Mouse (Mus musculus) kidney, embryonic 15.5 days (tissue): ENCODE data around the gene Rfx7. TPM values are rescaled to one million over a fixed set of nuclear protein-coding genes. Genes with fewer than 3 reads are reported as not detected.
A peak's percentile ranks its signal among the peaks of the same experiment; 100 is the strongest.

Experiments
- ATAC-seq: fragments of 200-750 bp; cut with Nextera tagmentation; replicated peaks from 2 replicates; pipeline ENCODE4 v1.8.0; 2017; ENCODE audit warnings: moderate TSS enrichment; ENCODE audit not compliant: low FRiP score
- H3K27ac ChIP-seq: fragments of 300-500 bp; sonication (generic); 2 replicates; pipeline ENCODE4 v1.5.1; 2015; ENCODE audit warnings: mild to moderate bottlenecking, inconsistent platforms
- H3K27me3 ChIP-seq: fragments of 300-500 bp; sonication (generic); 2 replicates; pipeline ENCODE4 v1.6.1; 2015; ENCODE audit warnings: inconsistent platforms
- H3K36me3 ChIP-seq: fragments of 300-500 bp; sonication (generic); 2 replicates; pipeline ENCODE4 v1.6.1; 2015; ENCODE audit warnings: inconsistent platforms
- H3K4me1 ChIP-seq: fragments of 300-500 bp; sonication (generic); 2 replicates; pipeline ENCODE4 v1.6.1; 2015; ENCODE audit warnings: inconsistent platforms
- H3K4me2 ChIP-seq: fragments of 300-500 bp; sonication (generic); 2 replicates; pipeline ENCODE4 v1.6.1; 2015; ENCODE audit warnings: moderate library complexity, mild to moderate bottlenecking, inconsistent platforms
- H3K4me3 ChIP-seq: fragments of 300-500 bp; sonication (generic); replicated peaks from 2 replicates; pipeline ENCODE4 v1.5.1; 2015; ENCODE audit warnings: mild to moderate bottlenecking, inconsistent platforms
- H3K9ac ChIP-seq: fragments of 300-500 bp; sonication (generic); 2 replicates; pipeline ENCODE4 v1.6.1; 2015; ENCODE audit warnings: mild to moderate bottlenecking, inconsistent platforms
- H3K9me3 ChIP-seq: fragments of 300-500 bp; sonication (generic); replicated peaks from 2 replicates; pipeline ENCODE4 v1.6.1; 2016; ENCODE audit warnings: inconsistent platforms
- whole genome bisulfite sequencing: fragments of 180-500 bp; shearing (Covaris S2); methylation state at CpG from one replicate; pipeline ENCODE4 v1.1.7; 2015; ENCODE audit warnings: mixed read lengths; 5-methylcytosine and 5-hydroxymethylcytosine counted together
- polyA plus RNA-seq: library from polyadenylated mRNA; unstranded; fragments of >200 nt; fragmentation: Nextera tagmentation; extraction: Ambion mirVana; gene quantifications from 2 replicates; pipeline ENCODE4 v1.2.1, GENCODE M21; 2015

The Rfx7 gene
- polyA plus RNA-seq: 12.8 and 13.5 TPM in 2 replicates

- H3K4me2 ChIP-seq: peak within 1 kb of the TSS; percentile 80
- peak within 1 kb of the TSS; percentile 100 for H3K27ac ChIP-seq
- no peaks in the 10 kb centered on the region for H3K9me3 ChIP-seq
- H3K36me3 ChIP-seq: no peaks in the 10 kb centered on the region
- WGBS: under 1% methylated on average over 50 of the region's 63 CpGs
- H3K9ac ChIP-seq: peak within 1 kb of the TSS; percentile 98
- H3K4me1 ChIP-seq: peaks cover 16% of the 10 kb centered on the region
- peak; percentile 89 for ATAC-seq
- H3K4me3 ChIP-seq: peak within 1 kb of the TSS; percentile 97
- H3K27me3 ChIP-seq: no peaks in the 10 kb centered on the region
Measured at GRCm38 (mm10) chr9:72531996-72532380, at the start of gene Rfx7. Gene Rfx7, plus strand, starts transcription at chr9:72532240.

DNA sequence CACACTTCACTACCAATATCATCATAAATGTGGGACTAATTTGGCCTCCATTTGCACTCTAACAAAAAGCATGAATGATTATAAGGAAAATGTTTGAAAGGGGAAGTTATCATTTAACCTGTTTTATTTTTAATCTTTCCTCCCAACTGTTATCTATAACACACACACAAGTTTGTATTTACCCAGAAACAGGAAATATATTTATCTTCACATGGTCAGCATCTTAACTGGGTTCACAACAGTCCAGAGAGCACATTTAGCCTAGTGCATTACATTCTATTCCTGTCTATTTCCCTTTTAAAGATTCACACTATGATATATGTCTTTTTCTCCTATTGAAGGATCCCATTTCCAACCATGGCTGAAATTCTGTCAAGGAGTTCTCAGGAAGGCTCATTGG lies 43.5 kb upstream of the Rfx7 start:
- no peak overlapping the region for H3K9ac ChIP-seq
- H3K27ac ChIP-seq: no peak overlapping the region
- peaks cover 17% of the 10 kb centered on the region for H3K4me1 ChIP-seq
- no peaks in the 10 kb centered on the region for H3K27me3 ChIP-seq
- peaks cover 31% of the 10 kb centered on the region for H3K36me3 ChIP-seq
- H3K4me3 ChIP-seq: no peak overlapping the region
- no peak for ATAC-seq
- H3K4me2 ChIP-seq: no peak overlapping the region
- no peaks in the 10 kb centered on the region for H3K9me3 ChIP-seq

GRCm38 (mm10) chr9:72489131-72489530 lies 42.9 kb upstream of the Rfx7 start:
- H3K9ac ChIP-seq: no peak overlapping the region
- 92% methylated on average over 5 of the region's 5 CpGs for WGBS
- no peak for ATAC-seq

GRCm38 (mm10) chr9:72491559-72492193 lies 40.4 kb upstream of the Rfx7 start:
- WGBS: under 1% methylated on average over 32 of the region's 32 CpGs
- ATAC-seq: peak; percentile 98
- H3K9me3 ChIP-seq: no peaks in the 10 kb centered on the region
- H3K27ac ChIP-seq: peak overlapping the region; percentile 91
- H3K4me2 ChIP-seq: peak overlapping the region; percentile 80
- no peaks in the 10 kb centered on the region for H3K27me3 ChIP-seq
- peaks cover 10% of the 10 kb centered on the region for H3K36me3 ChIP-seq
- peak overlapping the region; percentile 53 for H3K9ac ChIP-seq
- H3K4me1 ChIP-seq: peaks cover 17% of the 10 kb centered on the region
- peak overlapping the region; percentile 68 for H3K4me3 ChIP-seq

More at GRCm38 (mm10) chr9:72489131-72489530, 42.9 kb upstream of the Rfx7 start:
- Histone ChIP-seq H3K4me2 (no peak overlapping the region), H3K36me3 (peaks cover 27% of the 10 kb centered on the region), H3K4me3 (no peak overlapping the region), H3K27ac (no peak overlapping the region), H3K27me3 (no peaks in the 10 kb centered on the region), H3K9me3 (no peaks in the 10 kb centered on the region), H3K4me1 (peaks cover 17% of the 10 kb centered on the region)

GRCm38 (mm10) chr9:72492194-72492565 lies 39.9 kb upstream of the Rfx7 start, which contains the start of gene Tex9:
Gene Tex9, minus strand, starts transcription at chr9:72492212.
- WGBS: 13% methylated on average over 6 of the region's 6 CpGs
- Histone ChIP-seq H3K36me3 (peaks cover 5% of the 10 kb centered on the region), H3K9me3 (no peaks in the 10 kb centered on the region), H3K4me1 (peaks cover 17% of the 10 kb centered on the region), H3K27me3 (no peaks in the 10 kb centered on the region), H3K4me3 (peak within 1 kb of the TSS; percentile 68), H3K4me2 (peak within 1 kb of the TSS; percentile 80), H3K27ac (peak within 1 kb of the TSS; percentile 91), H3K9ac (peak within 1 kb of the TSS; percentile 53)
- peak; percentile 50 for ATAC-seq

DNA sequence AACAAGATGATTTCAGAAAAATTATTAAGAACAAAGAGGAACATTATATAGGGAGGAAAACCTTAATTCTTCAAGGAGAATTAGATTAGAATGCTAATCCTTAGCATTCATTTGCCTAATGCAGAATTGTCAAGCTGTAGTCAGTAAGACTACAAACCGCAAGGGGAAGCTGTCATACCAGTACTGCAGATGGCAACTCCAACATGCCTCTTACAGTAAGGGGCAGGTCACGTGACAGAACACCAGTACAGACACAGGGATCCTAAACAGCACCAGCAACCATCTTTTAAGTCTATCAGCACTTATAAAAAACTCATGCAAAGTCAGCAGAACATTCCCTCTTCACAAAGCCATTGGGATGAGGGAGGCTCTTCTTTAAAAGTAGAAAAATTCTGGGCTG lies 38.6 kb upstream of the Rfx7 start:
- ATAC-seq: no peak
- no peak overlapping the region for H3K27ac ChIP-seq

DNA sequence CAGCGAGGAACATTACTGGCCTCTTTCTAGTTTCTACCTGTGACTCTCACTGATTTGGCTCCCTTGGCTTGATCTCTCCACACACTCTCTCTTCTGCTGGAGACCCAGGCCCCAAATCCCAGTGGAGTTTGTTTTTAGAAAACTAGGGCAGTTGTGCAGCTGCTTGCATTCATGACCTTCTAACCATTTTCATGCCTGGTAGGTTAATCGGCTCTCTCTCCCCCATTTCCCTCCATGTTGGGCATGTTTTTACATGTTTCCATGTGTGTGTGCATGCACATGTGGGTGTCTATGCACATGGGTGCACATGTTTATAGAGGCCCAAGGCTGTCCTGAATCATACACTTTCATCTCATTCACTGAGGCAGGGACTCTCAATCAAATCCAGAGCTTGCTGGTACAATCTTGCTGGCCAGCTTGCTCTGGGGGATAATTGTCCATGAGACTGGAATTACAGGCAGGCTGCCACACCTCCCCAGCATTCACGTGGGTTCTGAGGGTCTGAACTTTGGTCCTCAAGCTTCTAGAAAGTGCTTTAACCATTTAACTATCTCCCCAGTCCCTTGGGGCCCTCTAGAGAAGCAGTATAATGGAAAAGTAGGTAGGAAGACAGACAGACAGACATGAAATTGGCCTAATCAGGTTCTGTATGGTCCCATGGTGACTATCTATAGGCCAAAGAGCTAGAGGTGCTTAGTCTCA lies 37.9 kb upstream of the Rfx7 start:
- Histone ChIP-seq H3K27me3 (no peaks in the 10 kb centered on the region), H3K9ac (no peak overlapping the region), H3K4me3 (no peak overlapping the region), H3K36me3 (no peaks in the 10 kb centered on the region; the same call in 1 of the 2 replicates), H3K4me1 (peaks cover 17% of the 10 kb centered on the region), H3K9me3 (no peaks in the 10 kb centered on the region), H3K27ac (no peak overlapping the region), H3K4me2 (no peak overlapping the region)
- WGBS: 78% methylated on average over 3 of the region's 3 CpGs
- ATAC-seq: no peak

More for the DNA sequence above, 38.6 kb upstream of the Rfx7 start:
- Histone ChIP-seq H3K4me2 (no peak overlapping the region), H3K9me3 (no peaks in the 10 kb centered on the region), H3K27me3 (no peaks in the 10 kb centered on the region), H3K36me3 (no peaks in the 10 kb centered on the region; the same call in 1 of the 2 replicates), H3K4me1 (peaks cover 17% of the 10 kb centered on the region), H3K9ac (no peak overlapping the region), H3K4me3 (no peak overlapping the region)
- 90% methylated on average over 2 of the region's 2 CpGs for WGBS

- no peak overlapping the region for H3K9ac ChIP-seq
- no peaks in the 10 kb centered on the region for H3K9me3 ChIP-seq
- H3K4me2 ChIP-seq: no peak overlapping the region
- no peak overlapping the region for H3K4me3 ChIP-seq
- H3K27ac ChIP-seq: no peak overlapping the region
- peaks cover 8% of the 10 kb centered on the region for H3K4me1 ChIP-seq
- WGBS: 69% methylated on average over 2 of the region's 2 CpGs
- no peaks in the 10 kb centered on the region for H3K27me3 ChIP-seq
- H3K36me3 ChIP-seq: no peaks in the 10 kb centered on the region
- ATAC-seq: no peak
Measured at GRCm38 (mm10) chr9:72496691-72497090, 35.3 kb upstream of the Rfx7 start.

GRCm38 (mm10) chr9:72497171-72497570 lies 34.9 kb upstream of the Rfx7 start:
- peaks cover 5% of the 10 kb centered on the region for H3K4me1 ChIP-seq
- no peaks in the 10 kb centered on the region for H3K36me3 ChIP-seq
- no peak overlapping the region for H3K4me3 ChIP-seq
- 77% methylated on average over 3 of the region's 3 CpGs for WGBS
- no peaks in the 10 kb centered on the region for H3K27me3 ChIP-seq
- H3K9ac ChIP-seq: no peak overlapping the region
- H3K4me2 ChIP-seq: no peak overlapping the region
- H3K9me3 ChIP-seq: no peaks in the 10 kb centered on the region
- no peak overlapping the region for H3K27ac ChIP-seq
- ATAC-seq: no peak

GRCm38 (mm10) chr9:72512229-72512981 lies 19.6 kb upstream of the Rfx7 start:
- ATAC-seq: no peak
- no peak overlapping the region for H3K9ac ChIP-seq
- H3K27ac ChIP-seq: no peak overlapping the region
- H3K36me3 ChIP-seq: no peaks in the 10 kb centered on the region
- no peaks in the 10 kb centered on the region for H3K27me3 ChIP-seq
- 62% methylated on average over 11 of the region's 11 CpGs for WGBS
- no peak overlapping the region for H3K4me3 ChIP-seq
- H3K9me3 ChIP-seq: no peaks in the 10 kb centered on the region
- no peak overlapping the region for H3K4me2 ChIP-seq
- H3K4me1 ChIP-seq: no peaks in the 10 kb centered on the region

DNA sequence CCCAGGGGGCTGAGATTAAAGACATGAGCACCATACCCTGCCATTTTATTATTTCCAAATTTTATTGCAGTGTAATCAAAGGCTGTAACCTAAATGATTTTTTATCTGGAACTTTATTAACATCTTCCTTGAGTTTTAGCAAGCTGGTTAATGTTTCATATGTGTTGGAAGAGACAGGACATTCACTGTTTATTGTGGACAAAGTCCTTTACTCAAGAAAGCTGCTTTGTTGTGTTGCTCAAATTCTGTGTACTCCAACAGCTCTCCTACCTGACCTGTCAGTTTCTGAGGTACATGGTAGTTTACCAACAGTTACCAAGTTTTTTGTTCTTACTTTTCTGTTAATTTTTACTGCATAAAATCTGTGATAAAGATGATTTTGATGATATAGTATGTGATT lies 16.7 kb upstream of the Rfx7 start:
- H3K9me3 ChIP-seq: no peaks in the 10 kb centered on the region
- no peak for ATAC-seq
- H3K27ac ChIP-seq: no peak overlapping the region
- H3K36me3 ChIP-seq: no peaks in the 10 kb centered on the region
- no peak overlapping the region for H3K9ac ChIP-seq
- H3K4me3 ChIP-seq: no peak overlapping the region
- no peak overlapping the region for H3K4me2 ChIP-seq
- H3K27me3 ChIP-seq: no peaks in the 10 kb centered on the region
- H3K4me1 ChIP-seq: no peaks in the 10 kb centered on the region

GRCm38 (mm10) chr9:72519246-72519645 lies 12.8 kb upstream of the Rfx7 start:
- no peaks in the 10 kb centered on the region for H3K36me3 ChIP-seq
- H3K4me2 ChIP-seq: no peak overlapping the region
- ATAC-seq: no peak

More at GRCm38 (mm10) chr9:72519246-72519645, 12.8 kb upstream of the Rfx7 start:
- Histone ChIP-seq H3K27ac (no peak overlapping the region), H3K9ac (no peak overlapping the region), H3K27me3 (no peaks in the 10 kb centered on the region), H3K9me3 (no peaks in the 10 kb centered on the region), H3K4me1 (no peaks in the 10 kb centered on the region), H3K4me3 (no peak overlapping the region)
